Mouse (Mus musculus): ENCODE measurements around the gene Nxf1. TPM values are rescaled to one million over a fixed set of nuclear protein-coding genes. Genes with fewer than 3 reads are reported as not detected.
A peak's percentile ranks its signal among the peaks of the same experiment; 100 is the strongest.

Nxf1 gene
- polyA plus RNA-seq, 1 experiment from 2014 or later: 88.8 TPM

DNA sequence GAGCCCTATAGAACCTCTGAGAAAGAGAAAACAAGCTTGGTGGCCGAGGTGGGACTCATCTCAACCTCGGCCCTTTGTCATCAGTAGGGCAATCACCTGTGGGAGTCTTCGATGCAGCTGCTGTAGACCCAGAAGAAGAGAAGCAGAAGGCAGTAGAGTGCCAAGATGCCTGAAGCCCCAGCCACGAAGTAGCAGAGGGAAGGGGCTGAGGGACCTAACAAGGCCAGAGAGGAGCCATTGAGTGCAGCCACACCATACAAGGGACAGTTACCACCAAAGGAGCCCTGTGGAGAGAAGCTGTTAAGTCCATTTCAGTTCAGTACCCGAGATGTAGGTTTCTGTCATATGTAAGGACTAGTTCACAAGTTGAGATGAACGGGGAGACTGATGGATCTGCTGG, 16.5 kb downstream of the Nxf1 start:
- Histone ChIP-seq H3K36me3 (ENCODE audit: insufficient read depth, low read length) (peaks cover 7% of the 10 kb centered on the region; the same call in 1 of the 2 replicates), H3K9ac (replicated peaks; ENCODE audit: low read depth) (no peak overlapping the region; the same call in 1 of the 2 replicates), H3K9me3 (ENCODE audit: low read length) (no peaks in the 10 kb centered on the region), H3K27me3 (replicated peaks; ENCODE audit: insufficient read depth, low read length) (no peaks in the 10 kb centered on the region), H3K4me2 (replicated peaks; ENCODE audit: low read depth, low read length) (peak overlapping the region; percentile 96), H3K4me1 (ENCODE audit: insufficient read depth, low read depth, low read length) (peaks cover 20% of the 10 kb centered on the region; the same call in 1 of the 2 replicates), H3K27ac (ENCODE audit: low read length) (no peak overlapping the region), H3K4me3 (ENCODE audit: low read depth, low read length) (peak overlapping the region; percentile 85; the same call in 1 of the 2 replicates)
- WGBS: 47% methylated on average over 6 of the region's 6 CpGs
- TF ChIP-seq CTCF (IDR thresholded peaks at IDR 0.05) (no peak), EP300 (IDR thresholded peaks at IDR 0.05) (no peak)
- ATAC-seq (no peak), DNase-seq (ENCODE audit: low spot score) (no peak)

GRCm38 (mm10) chr19:8774086-8774835, 17.4 kb downstream of the Nxf1 start, which contains the start of gene Tmem179b:
Tmem179b (minus strand) TSS chr19:8774467.
- Histone ChIP-seq H3K9me3 (ENCODE audit: low read length) (no peaks in the 10 kb centered on the region), H3K36me3 (ENCODE audit: insufficient read depth, low read length) (peaks cover 2% of the 10 kb centered on the region; the same call in 1 of the 2 replicates), H3K4me2 (replicated peaks; ENCODE audit: low read depth, low read length) (peak within 1 kb of the TSS; percentile 96), H3K27ac (ENCODE audit: low read length) (peak within 1 kb of the TSS; percentile 97), H3K9ac (replicated peaks; ENCODE audit: low read depth) (peak within 1 kb of the TSS; percentile 85), H3K27me3 (replicated peaks; ENCODE audit: insufficient read depth, low read length) (no peaks in the 10 kb centered on the region), H3K4me1 (ENCODE audit: insufficient read depth, low read depth, low read length) (peaks cover 20% of the 10 kb centered on the region; the same call in 1 of the 2 replicates), H3K4me3 (ENCODE audit: low read depth, low read length) (peak within 1 kb of the TSS; percentile 85)
- DNase-seq (ENCODE audit: low spot score) (peak; percentile 96), ATAC-seq (peak; percentile 95)
- WGBS: under 1% methylated on average over 58 of the region's 68 CpGs
- TF ChIP-seq CTCF (IDR thresholded peaks at IDR 0.05) (peak; percentile 45), EP300 (IDR thresholded peaks at IDR 0.05) (no peak)

DNA sequence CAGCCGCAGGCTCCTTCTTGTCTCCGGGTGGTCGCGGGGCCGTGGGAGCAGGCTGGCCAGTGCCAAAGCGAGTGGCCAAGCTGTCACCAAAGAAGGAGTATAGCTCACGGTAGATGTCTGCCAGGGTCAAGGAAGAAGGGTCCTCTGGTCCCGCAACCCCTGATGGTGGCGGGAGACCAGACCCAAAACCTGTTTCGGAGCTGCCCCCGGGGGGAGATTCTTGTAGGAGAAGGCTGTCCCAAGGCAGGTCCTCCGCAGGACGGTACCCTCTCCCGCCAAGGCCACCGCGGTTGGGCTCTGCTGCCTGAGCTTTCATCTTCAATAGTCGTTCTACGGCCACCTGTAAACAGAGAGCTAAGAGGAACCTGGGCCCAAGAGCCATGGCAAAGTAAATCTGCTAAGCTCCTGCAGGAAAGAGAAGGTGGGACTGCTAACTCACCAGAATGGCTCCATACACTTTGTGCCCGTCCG, 18.1 kb downstream of the Nxf1 start:
- H3K36me3 ChIP-seq (ENCODE audit: insufficient read depth, low read length): no peaks in the 10 kb centered on the region
- TF ChIP-seq EP300 (IDR thresholded peaks at IDR 0.05) (no peak), CTCF (IDR thresholded peaks at IDR 0.05) (no peak)
- peak overlapping the region; percentile 85 for H3K4me3 ChIP-seq (ENCODE audit: low read depth, low read length)
- H3K27ac ChIP-seq (ENCODE audit: low read length): peak overlapping the region; percentile 97
- peak overlapping the region; percentile 96 for H3K4me2 ChIP-seq (replicated peaks; ENCODE audit: low read depth, low read length)
- no peak for ATAC-seq
- no peak for DNase-seq (ENCODE audit: low spot score)
- WGBS: 2% methylated on average over 20 of the region's 20 CpGs
- no peaks in the 10 kb centered on the region for H3K27me3 ChIP-seq (replicated peaks; ENCODE audit: insufficient read depth, low read length)
- no peaks in the 10 kb centered on the region for H3K9me3 ChIP-seq (ENCODE audit: low read length)
- peaks cover 20% of the 10 kb centered on the region; the same call in 1 of the 2 replicates for H3K4me1 ChIP-seq (ENCODE audit: insufficient read depth, low read depth, low read length)
- peak overlapping the region; percentile 85 for H3K9ac ChIP-seq (replicated peaks; ENCODE audit: low read depth)

- WGBS: under 1% methylated on average over 32 of the region's 32 CpGs
- Histone ChIP-seq H3K36me3 (ENCODE audit: insufficient read depth, low read length) (peaks cover 9% of the 10 kb centered on the region), H3K4me1 (ENCODE audit: insufficient read depth, low read depth, low read length) (no peaks in the 10 kb centered on the region), H3K4me3 (ENCODE audit: low read depth, low read length) (peak within 1 kb of the TSS; percentile 67), H3K27me3 (replicated peaks; ENCODE audit: insufficient read depth, low read length) (no peaks in the 10 kb centered on the region), H3K27ac (ENCODE audit: low read length) (peak within 1 kb of the TSS; percentile 59; the same call in 1 of the 2 replicates), H3K9me3 (ENCODE audit: low read length) (no peaks in the 10 kb centered on the region), H3K9ac (replicated peaks; ENCODE audit: low read depth) (peak within 1 kb of the TSS; percentile 59), H3K4me2 (replicated peaks; ENCODE audit: low read depth, low read length) (peak within 1 kb of the TSS; percentile 66)
- ATAC-seq (peak; percentile 99), DNase-seq (ENCODE audit: low spot score) (peak; percentile 98)
- TF ChIP-seq EP300 (IDR thresholded peaks at IDR 0.05) (no peak), CTCF (IDR thresholded peaks at IDR 0.05) (peak; percentile 58)
Observed at GRCm38 (mm10) chr19:8786008-8786781, 29.3 kb downstream of the Nxf1 start, which contains the start of gene Taf6l. Taf6l (minus strand) TSS chr19:8786417.

GRCm38 (mm10) chr19:8788521-8788920, 31.6 kb downstream of the Nxf1 start:
- Histone ChIP-seq H3K27me3 (replicated peaks; ENCODE audit: insufficient read depth, low read length) (no peaks in the 10 kb centered on the region), H3K27ac (ENCODE audit: low read length) (no peak overlapping the region), H3K4me3 (ENCODE audit: low read depth, low read length) (no peak overlapping the region), H3K4me2 (replicated peaks; ENCODE audit: low read depth, low read length) (no peak overlapping the region), H3K4me1 (ENCODE audit: insufficient read depth, low read depth, low read length) (no peaks in the 10 kb centered on the region), H3K9me3 (ENCODE audit: low read length) (no peaks in the 10 kb centered on the region), H3K9ac (replicated peaks; ENCODE audit: low read depth) (no peak overlapping the region), H3K36me3 (ENCODE audit: insufficient read depth, low read length) (peaks cover 3% of the 10 kb centered on the region; the same call in 1 of the 2 replicates)
- TF ChIP-seq EP300 (IDR thresholded peaks at IDR 0.05) (no peak), CTCF (IDR thresholded peaks at IDR 0.05) (no peak)
- ATAC-seq: no peak
- WGBS: 30% methylated on average over 3 of the region's 3 CpGs
- DNase-seq (ENCODE audit: low spot score): peak; percentile 42

- TF ChIP-seq CTCF (IDR thresholded peaks at IDR 0.05): no peak
- no peak for TF ChIP-seq EP300 (IDR thresholded peaks at IDR 0.05)
- Histone ChIP-seq H3K27ac (ENCODE audit: low read length) (no peak overlapping the region), H3K27me3 (replicated peaks; ENCODE audit: insufficient read depth, low read length) (no peaks in the 10 kb centered on the region)
Observed at GRCm38 (mm10) chr19:8789171-8789570, 32.3 kb downstream of the Nxf1 start.

More at GRCm38 (mm10) chr19:8789171-8789570, 32.3 kb downstream of the Nxf1 start:
- no peak for DNase-seq (ENCODE audit: low spot score)
- Histone ChIP-seq H3K9ac (replicated peaks; ENCODE audit: low read depth) (no peak overlapping the region), H3K9me3 (ENCODE audit: low read length) (no peaks in the 10 kb centered on the region), H3K36me3 (ENCODE audit: insufficient read depth, low read length) (peaks cover 6% of the 10 kb centered on the region; the same call in 1 of the 2 replicates), H3K4me2 (replicated peaks; ENCODE audit: low read depth, low read length) (no peak overlapping the region), H3K4me3 (ENCODE audit: low read depth, low read length) (no peak overlapping the region), H3K4me1 (ENCODE audit: insufficient read depth, low read depth, low read length) (no peaks in the 10 kb centered on the region)
- WGBS: 43% methylated on average over 1 of the region's 1 CpGs
- no peak for ATAC-seq

Data from lung, postnatal 0 days (tissue).